Mouse (Mus musculus): ENCODE measurements around the gene Xbp1.

Gene Xbp1

DNA sequence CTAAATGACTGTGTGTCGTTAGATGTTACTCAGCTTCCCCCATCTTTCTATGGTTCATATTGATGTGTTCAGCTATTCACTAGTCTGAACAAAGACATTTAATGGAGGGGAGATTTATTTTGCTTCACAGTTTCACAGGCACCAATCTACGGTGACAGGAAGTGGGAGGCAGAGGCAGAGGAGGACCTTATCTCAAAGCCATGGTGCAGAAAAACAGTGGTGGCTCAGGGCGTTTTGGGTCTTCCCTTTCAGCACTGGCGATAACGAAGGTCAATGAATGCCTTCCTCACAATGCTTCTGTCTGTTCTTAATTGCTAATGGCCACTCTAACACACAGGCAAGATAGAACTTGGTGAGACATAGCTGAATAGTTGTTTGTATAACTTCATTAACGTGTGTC is 54.6 kb downstream of the Xbp1 start:
- no peak for DNase-seq
